Mouse (Mus musculus) layer of hippocampus, adult 9-11 months (tissue): Measurements from ENCODE around the gene Olfr744.
"Not testable (repeated sequence)": the region's sequence is repeated elsewhere in the genome, so short reads cannot be mapped to it uniquely, and the experiment has no call there.

Experiments used
- DNase-seq: peaks from one replicate; pipeline ENCODE4 v3.0.0; 2022

The Olfr744 gene

DNA sequence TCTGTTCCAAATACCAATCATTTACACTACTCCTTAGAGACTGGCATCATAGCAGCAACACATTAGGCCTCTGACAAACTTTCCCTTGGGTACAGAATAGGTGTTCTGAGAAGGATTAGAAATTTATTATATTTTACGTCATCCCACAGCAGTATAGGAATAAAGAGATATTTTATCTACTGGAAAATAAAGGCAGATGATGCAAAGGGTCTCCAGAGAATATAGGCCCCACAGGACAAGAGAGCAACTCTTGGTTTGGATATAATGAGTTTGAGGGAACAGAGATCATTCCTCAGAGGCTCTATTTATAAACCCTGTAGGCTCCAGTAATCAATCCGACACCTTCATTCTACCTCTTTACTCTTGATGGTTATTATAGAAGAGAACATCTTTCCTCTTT, at the start of gene Olfr744:
Gene Olfr744, plus strand, starts transcription at position 301 of the 400 bp plus-strand sequence.
- no peak for DNase-seq

GRCm38 (mm10) chr14:50573056-50573455, 41.6 kb upstream of the Olfr744 start:
- DNase-seq = not testable (repeated sequence)

DNA sequence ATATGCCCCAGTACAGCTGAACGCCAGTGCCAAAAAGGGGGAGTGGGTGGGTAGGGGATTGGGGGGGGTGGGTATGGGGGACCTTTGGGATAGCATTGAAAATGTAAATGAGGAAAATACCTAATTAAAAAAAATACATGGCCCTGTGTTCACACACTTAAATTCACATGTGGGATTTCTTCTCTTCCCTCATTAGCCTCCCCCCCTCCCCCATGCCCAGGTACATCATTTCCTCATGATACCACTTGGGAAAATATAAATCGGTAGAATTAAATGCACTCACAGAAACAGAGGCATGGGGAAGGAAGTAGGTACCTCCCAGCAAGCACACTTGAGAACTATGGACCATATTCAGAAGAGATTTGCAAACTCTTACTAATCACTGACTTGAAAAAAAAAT, 24.4 kb downstream of the Olfr744 start, which contains the start of gene Olfr745:
Gene Olfr745, plus strand, starts transcription at position 301 of the 400 bp plus-strand sequence.
- DNase-seq = no peak

DNA sequence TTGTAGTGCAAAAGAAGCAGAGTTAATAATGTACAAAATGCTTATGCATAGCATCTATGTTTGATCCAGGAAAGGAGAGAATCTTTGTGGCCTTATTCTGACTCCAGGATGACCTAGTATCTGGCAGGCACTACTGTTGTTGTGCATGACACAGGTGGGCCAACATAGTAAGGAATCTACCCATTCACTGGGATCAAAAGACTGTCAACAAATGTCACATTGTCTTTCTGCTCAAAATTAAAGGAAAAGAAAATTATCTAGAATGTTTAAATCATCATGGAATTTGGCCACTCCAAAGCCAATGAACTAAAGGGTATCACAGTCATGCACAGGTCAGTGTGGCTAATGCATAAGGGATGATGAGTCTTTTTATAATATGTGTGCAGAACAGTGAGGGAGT, 32.1 kb downstream of the Olfr744 start, which contains the start of gene Olfr746:
Gene Olfr746, plus strand, starts transcription at position 301 of the 400 bp plus-strand sequence.
- no peak for DNase-seq
